Mouse (Mus musculus) retina, postnatal 1 day (tissue): ENCODE data around the gene Fmod.

Experiments used
- DNase-seq: peaks from one replicate; pipeline ENCODE4 v3.0.0-alpha.2; 2012

Fmod gene

DNA sequence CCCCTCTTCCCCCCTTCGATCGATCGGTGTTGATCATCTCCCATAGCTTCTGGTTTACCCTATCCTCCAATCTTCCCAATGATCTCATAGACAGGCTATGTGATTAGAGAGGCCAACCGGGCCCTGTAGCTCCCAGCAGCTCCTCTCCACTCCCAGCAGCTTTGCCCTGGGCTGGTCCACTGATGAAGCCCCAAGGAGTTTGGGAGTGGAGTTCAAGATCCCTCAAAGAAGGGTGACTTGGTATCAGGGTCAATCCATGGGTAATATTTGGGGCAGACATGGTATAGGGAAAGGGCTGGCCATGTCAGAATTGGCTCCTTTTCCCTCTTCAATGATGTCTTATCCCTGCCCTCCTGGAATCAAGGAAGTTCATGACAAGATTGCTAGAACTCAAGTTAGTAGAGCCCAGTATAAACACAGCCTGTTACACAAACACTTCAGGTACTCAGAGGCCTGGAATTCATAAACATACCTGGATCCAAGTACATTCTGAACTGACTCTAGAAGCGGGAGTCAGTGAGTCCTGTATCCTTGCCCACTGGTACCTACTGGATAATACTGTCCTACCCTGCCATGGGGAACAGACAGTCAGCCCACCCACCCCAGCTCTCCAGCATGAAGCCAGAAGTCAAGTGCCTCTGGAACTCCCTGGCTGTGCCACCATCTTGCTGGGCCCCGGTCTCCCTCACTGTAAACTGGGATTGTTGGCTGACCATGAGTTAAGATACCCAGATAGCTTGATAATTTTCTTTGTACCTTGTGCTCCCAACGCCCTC is 60.2 kb downstream of the Fmod start:
- no peak for DNase-seq
